Mouse (Mus musculus) activated CD4-positive, CD25-positive, alpha-beta regulatory T cell, adult 4 months (primary cell): ENCODE data around the gene Phox2b. TPM values are rescaled to one million over a fixed set of nuclear protein-coding genes. Genes with fewer than 3 reads are reported as not detected.

Experiments used
- ATAC-seq: one replicate; pipeline ENCODE4 v1.8.0; 2017
- polyA plus RNA-seq, 2 experiments: library from polyadenylated mRNA; unstranded; fragments of 100-300 nt; shearing (Covaris generic); gene quantifications; one replicate each; pipeline ENCODE4 v1.2.1; 2017

The Phox2b gene
- under 1 TPM in 1 of 2 experiments, not detected in 1; 0.11 TPM for polyA plus RNA-seq

DNA sequence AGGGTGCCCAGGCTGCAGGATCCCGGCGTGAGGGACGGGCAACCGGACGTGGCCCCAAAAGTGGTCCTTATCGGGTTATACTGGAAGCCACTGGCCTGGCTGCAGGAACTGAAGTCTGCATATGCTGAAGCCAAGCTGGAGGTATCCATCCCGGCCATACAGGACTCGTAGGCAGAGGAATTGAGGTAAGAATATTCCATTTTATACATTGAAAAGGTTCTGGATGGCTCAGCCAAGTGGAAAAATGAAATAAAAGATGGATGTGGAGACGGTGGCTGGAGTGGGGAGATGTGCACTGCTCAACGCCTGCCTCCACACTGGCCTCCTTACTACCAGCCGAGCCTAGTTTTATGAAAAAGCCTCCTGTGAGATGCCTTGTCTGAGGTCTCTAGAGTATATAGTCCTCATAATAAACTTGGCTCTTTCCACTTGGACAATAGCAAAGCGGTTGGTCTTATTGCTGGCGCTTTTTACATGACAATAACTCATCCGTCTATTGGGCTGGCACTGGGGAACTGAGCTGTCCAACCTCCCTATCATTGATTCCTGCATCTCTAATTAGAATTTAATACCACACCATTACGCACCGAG is at the start of gene Phox2b:
Gene Phox2b (minus strand): TSS at position 569 of the 591 bp plus-strand sequence.
- ATAC-seq, result no peak

DNA sequence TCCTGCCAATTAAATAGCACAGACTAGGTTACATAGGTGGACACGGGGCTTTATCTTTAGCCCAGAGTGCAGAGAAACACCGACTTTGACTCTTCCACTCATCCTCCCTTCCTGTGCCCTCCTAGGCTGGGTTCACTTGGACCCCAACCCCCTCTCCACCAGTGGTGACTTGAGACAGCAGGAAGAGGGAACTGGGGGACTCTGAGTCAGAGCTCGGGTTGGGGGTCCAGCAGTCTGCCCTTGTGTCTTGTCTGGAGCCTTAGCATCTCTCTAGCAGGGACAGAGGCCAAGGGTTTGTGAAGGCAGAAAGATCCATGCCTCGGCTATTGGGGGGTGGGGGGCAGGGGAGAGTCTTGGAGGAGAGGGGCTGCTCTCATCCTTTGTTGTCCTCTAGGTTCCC is 43.5 kb upstream of the Phox2b start:
- ATAC-seq, result no peak

DNA sequence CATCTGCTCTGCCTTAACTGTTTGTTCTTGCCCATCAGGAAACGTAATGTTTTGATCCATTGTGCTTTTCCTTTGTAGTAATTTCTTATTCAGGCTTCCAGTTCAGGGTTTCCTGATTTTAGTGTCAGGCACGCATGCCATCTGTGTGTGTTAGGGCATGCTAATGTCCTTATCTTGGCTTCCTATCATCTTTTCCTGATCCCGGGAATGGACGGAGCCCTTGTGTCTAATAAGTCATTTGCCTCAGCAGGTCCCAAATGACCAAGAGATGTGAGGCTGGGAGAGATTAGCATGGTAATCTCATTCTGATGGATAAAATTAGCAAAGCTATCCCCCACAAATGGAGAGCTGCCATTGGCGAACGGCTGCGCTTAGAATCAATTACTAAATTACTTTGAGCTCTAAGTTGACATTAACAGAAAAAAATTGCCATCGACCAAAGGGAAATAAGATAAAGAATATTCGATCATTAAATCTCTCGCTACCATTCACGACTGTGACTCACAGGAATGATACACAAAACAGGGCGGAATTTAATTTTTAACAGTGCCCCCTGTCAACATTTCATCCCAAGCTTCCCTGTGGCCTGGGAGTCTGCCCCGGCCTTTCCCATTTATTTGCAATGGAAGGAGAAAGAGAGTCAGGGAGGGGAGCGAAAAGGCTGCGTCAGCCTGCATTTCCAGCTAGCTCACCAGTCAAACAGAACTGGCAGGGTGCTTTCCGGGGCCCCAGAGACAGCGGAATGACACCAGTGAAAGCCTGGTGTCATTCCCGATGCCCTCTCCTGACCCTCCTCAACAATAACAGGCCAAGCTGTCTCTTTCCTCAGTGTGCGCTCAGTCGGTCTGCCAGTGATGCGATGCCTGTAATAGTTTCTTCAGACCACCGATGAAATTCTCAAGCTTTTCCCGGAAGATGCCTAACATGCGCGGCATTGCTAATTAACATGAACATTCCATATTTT is 40.2 kb upstream of the Phox2b start:
- no peak for ATAC-seq

DNA sequence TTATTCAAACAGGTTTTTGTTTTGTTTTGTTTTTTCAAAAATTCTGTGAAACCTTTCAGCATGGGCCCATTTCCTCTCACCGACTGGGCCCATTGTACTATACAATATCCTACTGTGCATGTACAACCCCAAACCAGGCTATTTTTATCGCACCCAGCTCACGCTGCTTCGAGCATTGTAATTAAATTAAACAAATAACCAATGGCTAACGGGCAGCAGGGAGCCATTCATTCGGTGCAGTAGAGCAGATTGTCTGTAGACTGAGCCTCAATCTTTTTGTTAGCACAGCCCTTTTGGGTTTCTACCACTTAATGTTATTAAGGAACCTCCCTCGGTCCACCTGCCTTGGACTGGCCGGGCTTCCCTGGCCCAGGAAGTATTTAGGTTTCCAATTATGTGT is 39.5 kb upstream of the Phox2b start:
- no peak for ATAC-seq

DNA sequence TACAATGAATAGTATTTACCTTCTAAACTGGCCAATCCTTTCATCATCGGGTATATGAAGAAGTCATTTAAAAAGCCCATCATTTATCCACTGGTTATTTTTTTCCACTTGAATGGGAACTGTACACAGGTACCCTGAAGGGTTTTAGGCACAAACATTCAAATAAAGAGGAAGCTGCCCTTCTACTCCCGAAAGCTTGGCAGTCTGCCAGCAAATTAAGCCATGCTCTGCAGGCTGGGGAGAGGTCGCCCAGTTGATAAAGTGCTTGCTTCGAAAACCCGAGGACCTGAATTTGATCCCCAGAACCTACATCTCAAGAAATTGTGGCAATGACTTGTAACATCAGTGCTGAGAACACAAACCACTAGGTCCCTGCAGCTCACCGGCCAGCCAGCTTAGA is 35.6 kb upstream of the Phox2b start:
- ATAC-seq, result no peak

DNA sequence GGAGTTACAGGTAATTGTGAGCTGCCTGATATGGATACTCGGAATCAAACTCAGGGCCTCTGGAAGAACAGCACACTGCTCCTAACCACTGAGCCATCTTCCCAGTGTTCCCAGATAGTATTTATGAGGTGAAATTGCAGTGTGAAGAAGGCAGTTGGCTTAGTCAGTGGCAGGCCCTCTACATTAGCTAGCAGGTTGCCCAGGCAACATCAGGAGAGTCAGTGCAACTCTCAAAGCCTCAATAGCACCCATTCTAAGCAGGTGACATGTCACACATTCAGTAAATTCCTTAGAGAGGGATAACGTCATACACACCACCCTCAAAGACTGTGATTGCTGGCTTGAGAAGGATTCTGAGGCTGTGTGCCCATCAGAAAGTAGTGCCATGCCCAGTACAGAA is 32.6 kb upstream of the Phox2b start:
- ATAC-seq, result no peak

DNA sequence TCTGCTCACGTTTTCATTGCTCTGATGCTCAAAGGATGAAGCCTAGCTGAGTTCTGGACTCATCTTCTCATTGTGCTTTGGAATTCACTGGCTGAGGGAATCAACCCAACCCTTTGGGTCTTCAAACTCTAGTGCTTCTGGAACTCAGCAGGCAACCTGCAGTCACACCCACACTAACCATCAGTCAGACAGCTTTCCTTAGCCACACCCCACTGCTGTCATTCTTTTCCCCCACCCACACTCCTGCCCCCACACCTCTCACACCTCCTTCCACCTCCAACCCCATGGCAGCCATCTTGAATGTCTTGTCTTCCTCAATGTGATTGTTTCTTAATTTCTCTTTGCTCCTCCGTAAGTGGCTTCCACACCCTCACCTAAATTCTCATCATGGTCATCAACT is 7.2 kb upstream of the Phox2b start:
- ATAC-seq, result no peak

DNA sequence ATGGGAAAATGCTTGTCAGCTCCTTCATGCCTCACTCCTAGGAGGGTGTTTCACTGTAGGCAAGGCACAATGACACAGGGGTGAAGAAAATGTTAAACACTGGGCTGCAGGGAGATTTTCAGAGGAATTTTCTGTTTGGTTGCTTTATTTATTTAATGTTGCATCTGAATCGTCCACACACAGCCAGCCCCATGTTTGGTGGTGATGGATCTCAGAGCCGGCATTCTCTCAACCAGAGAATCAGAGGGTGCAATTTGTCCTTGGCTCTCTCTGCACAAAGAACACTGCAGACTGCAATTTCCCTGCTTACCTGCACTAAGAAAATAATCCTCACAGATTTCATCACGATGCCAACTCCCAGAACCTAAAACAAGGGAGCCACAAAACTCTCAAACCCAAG is 3.9 kb upstream of the Phox2b start:
- no peak for ATAC-seq

DNA sequence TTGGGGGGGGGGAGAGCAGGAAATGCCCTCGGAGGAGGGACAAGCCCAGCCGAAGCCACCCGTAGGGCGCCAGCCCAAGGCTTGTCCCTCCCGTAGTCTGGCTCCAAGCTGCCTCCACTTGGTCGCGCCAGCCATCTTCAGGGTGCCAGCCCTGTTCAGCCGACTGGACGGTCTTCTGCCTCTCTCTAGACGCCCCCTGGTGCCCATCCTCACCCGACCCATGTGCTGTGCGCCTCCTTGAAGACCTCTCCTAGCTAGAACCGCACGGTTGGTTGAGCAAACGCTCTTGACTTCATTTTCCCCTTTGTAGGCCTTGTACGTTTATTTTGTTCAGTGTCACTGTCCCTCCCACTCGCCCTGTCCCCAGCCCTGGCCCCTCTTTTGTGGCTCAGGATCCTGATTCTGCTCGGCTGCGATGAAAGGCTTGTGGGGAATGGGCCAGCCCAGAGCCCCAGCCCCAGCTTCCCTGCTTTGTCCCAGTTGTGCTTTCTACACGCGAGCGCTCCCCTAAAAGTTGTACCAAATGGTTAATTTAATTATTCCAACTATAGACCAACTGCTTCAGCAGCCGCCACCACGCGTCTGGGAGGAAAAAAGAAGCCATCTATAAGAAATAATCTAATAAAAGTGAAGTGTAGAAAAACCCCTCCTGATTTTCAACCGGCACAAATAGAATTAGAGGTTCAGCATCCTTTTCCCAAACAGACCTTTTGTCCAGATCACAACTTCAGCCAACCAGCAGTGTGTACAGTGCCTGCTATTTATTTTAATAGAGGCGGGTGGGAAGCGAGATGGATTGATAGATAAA is 2.9 kb upstream of the Phox2b start:
- ATAC-seq, result no peak

DNA sequence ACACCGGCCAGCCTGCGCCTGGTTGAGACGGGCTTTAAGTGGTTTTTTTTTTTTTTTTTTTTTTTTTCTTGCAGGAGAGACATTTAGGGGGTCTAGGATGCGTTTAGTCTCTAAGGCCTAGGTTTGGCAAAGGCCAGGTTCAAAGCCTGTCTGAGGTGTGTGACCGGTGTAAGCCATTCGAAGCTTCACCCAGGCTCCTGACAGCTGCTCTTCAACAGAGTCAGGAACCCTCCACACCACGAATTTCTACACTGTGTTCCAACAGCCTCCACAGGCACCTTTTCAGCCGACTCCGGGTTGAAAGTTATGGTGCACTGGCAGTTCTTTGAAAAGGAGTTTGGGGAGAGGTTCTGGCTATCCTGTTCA is 2.3 kb upstream of the Phox2b start:
- no peak for ATAC-seq

DNA sequence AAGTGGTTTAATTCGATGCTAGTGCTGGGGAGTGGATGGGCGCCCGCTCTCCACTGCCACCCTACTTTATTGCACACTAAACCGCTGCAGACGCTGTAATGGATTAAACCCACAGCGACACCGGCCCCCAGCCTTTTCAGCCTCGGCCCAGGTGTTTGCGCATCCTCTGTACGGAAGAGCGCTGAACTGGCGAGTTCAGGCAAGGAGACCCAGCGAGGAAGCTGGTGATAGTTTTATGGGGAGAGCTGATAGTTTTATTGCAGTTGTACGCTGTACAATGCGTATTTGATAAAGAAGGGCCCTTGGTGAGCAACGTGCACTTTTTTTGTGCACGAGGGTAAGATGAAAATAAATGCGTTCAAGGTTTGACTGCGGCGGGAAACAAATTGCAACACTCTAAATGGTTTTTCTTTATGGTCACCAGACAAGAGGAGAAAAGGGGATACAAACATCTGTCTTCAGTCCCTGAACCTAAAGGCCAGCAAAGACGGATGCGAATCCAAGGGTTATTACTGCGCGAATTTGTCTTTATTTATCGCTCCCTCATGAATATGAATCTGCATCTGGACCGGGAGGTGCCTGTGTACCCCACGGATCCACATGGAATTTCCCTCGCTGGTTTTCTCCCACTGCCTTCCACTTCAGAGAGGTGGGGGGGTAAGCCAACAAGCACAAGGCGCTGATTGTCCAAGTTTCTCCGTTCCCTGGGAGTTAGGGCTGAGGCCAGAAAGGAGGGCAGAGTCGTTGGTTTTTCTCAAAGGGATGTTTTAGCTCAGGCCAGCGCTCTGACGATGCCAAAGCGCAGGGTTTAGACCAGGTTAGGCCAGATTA is 1.7 kb upstream of the Phox2b start:
- ATAC-seq, result no peak

DNA sequence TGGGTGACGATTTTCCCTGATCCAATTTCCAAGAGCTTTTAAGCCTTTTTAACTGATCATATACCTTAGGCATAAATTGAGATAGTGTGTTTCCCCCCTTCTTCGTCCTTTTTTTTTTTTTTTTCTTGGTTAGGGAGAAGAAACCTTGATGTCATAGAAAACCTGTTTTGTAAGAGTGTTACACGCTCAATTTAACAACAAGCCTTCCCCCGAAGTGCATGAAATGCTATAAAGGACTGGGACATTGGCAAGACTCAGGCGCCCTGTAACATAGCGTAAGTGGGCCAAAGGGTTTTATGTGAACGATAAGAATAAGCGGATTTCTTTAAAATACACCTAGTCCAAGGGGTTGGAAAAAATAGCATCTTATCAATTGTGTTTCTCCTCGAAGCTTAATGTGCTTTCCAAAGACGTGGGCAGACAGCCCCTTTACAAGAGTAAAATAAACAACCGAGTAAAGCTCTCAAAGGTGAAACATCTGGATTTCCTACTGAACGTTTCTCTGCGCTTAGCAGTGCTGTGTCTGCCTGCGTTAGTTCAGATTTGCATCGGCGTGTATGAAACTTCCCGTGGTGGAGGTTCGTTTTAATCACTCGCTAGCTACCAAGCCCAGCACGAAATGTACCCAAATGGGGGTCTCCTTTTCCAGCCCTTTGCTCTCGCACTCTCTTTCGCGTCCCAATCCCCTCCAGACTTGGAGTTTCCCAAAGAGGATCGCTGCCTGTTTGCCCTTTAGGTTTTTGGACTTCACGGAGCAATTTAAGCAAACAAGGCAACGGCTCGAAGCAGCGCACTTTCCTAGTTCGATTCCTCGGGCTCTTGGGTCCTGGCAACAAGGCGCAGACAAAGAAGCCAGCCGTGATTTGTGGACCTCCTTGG is 531 bp upstream of the Phox2b start:
- no peak for ATAC-seq

DNA sequence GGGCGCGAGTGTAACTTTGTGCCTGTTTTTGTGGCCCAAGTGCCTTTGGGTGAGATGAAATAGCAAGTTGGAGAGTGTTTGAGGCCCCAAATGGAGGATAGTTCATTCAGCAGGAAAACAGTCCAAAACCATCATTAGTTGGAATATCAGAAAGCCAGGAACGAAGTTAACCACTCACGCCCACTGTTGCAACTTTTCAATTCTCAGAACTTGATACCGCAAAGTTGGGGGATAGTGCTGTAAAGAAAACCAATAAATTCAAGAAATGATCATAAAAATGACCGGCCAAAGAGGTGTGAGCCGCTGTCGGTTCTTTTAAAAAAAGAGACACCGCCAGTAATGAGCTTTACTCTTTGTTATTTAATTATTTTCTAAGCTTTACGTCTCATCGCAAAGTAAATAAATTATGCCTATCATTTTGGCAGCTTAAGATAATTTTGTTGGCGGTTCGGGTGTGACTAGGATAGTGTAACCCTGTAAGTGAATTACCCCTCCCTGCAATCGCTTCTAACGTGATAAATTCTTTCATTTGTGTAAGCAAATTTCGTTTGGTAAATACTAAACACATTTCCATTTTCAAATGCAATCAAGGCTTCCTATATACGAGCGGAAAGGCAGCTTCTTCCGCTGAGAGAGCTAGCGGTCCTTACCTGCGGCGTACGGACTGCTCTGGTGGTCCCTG is 909 bp downstream of the Phox2b start:
- ATAC-seq, result no peak

DNA sequence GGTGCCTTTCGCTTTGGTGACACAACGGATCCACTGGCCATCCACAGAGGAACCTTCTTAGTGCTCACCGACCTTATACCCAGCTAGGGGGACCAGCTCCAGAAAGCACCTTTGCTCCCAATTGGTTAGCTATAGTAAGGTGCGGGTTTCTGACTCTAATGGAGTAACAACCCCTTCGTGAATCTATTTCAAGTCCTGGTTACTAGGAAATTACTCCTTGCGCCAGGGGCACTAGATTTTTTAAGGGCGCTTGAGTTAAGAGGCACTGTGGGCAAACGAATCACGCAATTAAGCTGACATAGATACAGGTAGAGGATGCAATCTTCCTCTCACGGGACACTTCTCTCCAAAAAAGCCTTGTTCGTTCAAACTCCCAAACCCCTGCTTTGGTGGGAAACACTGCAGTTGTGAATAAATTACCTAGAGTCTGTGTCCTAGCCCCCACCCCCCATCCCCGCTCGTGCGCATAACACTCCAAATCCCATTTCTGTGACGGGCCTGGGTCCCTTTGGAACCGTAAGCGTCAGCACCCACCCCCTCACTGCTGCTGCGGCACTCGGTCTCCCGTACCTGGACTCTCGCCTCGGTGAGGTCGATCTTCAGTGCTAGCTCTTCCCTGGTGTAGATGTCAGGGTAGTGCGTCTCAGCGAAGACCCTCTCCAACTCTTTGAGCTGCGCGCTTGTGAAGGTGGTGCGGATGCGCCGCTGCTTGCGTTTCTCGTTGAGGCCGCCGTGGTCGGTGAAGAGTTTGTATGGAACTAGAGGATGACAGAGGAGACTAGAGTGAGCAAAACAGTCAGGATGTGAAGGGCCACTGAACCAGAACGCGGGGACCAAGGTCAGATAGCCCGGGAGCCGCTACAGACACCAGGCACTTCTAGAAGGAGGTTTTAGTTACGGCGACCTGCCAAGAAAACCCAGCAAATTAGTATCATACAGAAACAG is 1.7 kb downstream of the Phox2b start:
- no peak for ATAC-seq

DNA sequence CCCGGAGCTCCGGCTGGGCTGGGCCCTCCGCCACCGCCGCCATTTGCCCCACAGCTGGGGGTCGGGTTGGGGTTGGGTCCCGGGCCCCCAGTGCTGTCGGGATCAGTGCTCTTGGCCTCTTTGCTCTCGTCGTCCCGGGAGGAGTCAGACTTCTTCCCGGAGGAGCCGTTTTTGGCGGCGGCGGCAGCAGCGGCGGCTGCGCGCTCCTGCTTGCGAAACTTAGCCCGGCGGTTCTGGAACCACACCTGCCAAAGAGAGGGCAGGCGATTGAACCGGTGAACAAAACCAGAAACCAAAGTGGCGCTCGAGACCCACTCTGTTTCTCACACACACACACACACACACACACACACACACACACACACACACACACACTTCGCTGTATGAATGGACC is 2.7 kb downstream of the Phox2b start:
- no peak for ATAC-seq

DNA sequence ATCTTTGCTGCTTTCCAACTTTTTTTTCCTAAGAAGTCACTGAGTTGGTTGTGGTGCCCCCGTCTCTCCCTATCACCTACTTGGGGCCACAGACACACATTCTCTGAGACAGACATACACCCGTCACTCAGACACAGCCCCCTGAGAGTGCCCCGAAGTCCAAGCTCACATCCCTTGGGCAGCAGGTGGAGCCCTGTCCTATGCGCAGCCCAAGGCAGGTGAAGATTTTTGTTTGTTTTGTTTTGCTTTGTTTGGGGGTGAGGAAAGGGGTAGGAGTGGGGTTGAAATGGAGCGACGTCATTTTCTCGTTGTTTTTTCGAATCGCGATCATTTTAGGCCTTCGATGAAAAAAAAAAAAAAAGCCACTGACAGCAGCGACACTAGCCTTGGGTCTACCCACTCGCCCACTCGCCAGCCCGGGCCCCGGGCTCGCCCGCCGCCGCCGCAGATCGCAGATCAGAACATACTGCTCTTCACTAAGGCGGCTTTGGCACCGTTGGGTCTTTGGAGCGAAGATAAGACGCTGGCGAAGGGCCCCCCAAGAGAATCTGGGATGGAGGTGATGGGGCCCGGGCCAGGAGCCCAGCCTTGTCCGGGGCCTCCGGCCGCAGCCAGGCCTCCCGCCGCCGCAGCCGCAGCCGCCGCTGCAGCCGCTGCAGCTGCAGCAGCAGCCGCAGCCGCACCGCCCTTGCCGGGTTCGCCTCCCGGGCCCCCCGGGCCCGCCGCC is 3.3 kb downstream of the Phox2b start:
- ATAC-seq, result no peak

DNA sequence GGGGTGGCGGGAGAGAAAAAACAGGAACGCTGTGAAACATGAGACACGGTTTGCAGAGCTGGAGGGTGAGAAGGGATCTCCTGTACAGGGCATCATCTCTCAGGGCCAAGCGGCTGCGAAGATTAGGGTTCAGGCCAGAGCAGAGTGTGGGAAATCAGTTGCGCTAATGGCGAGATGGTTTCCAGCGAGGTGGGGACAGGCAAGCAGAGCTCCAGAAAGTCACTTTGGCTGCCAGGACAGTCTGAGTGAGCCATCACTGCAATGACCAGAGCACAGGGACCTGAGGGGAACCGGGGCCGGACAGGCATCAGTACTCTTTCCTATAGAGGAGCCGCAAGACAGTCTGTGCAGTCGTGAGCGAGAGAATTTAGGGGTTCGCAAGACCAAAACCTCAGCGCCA is 3.9 kb downstream of the Phox2b start:
- ATAC-seq, result no peak

DNA sequence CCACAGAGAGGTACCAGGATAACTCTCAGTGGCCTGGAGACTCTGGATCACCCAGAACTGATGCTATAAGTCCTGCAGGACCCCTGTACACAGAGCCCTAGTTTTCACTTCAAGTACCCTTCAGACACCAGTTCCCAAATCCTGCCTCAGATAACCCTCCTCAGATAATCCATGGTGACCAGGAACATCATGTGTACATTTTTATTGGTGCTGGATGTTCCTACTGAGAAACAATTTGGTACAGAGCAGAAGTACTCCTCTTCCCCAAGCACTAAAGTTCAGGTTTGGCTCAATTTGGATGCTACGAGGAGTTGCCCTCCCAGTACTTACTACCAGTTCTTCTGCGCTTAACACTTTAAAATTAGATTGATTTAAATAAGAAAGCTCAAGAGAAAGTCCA is 5.1 kb downstream of the Phox2b start:
- no peak for ATAC-seq

DNA sequence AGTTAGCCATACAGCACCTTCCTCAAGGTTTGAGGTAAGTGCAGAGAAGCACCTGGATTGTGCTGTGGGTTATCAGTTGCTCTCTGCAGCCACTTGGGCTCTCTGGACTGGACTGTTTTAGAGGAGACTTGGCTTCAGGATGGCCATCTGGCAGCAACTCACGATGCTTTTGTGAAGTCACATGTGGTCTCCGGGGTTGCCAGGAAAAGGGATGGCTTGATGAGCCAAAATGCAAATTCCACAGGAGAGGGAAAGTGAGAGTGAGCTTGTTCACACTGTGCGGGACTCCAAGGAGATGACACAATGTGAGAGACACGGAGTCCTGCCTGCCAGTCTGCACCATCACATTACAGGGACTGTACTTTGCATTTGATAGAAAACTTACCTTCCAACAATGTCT is 7.3 kb downstream of the Phox2b start:
- no peak for ATAC-seq
